Mouse (Mus musculus) hindbrain, embryonic 12.5 days (tissue): ENCODE results near the gene Pcbp1. TPM values are rescaled to one million over a fixed set of nuclear protein-coding genes. Genes with fewer than 3 reads are reported as not detected.

Experiments
- ATAC-seq: fragments of 200-750 bp; cut with Nextera tagmentation; 2 replicates; pipeline ENCODE4 v1.8.0; 2017; ENCODE audit warnings: moderate TSS enrichment; ENCODE audit not compliant: low FRiP score
- H3K27ac ChIP-seq: fragments of 300-500 bp; sonication (generic); 2 replicates; pipeline ENCODE4 v1.5.1; 2016; ENCODE audit warnings: mild to moderate bottlenecking
- H3K27me3 ChIP-seq: fragments of 300-500 bp; sonication (generic); 2 replicates; pipeline ENCODE4 v1.6.1; 2016; ENCODE audit warnings: mild to moderate bottlenecking
- H3K36me3 ChIP-seq: fragments of 300-500 bp; sonication (generic); 2 replicates; pipeline ENCODE4 v1.6.1; 2016; ENCODE audit warnings: mild to moderate bottlenecking
- H3K4me1 ChIP-seq: fragments of 300-500 bp; sonication (generic); 2 replicates; pipeline ENCODE4 v1.6.1; 2016
- H3K4me2 ChIP-seq: fragments of 300-500 bp; sonication (generic); replicated peaks from 2 replicates; pipeline ENCODE4 v1.6.1; 2016; ENCODE audit warnings: mild to moderate bottlenecking
- H3K4me3 ChIP-seq: fragments of 300-500 bp; sonication (generic); 2 replicates; pipeline ENCODE4 v1.5.1; 2016; ENCODE audit warnings: mild to moderate bottlenecking
- H3K9ac ChIP-seq: fragments of 300-500 bp; sonication (generic); 2 replicates; pipeline ENCODE4 v1.6.1; 2016; ENCODE audit warnings: mild to moderate bottlenecking, moderate library complexity
- H3K9me3 ChIP-seq: fragments of 300-500 bp; sonication (generic); replicated peaks from 2 replicates; pipeline ENCODE4 v1.6.1; 2016; ENCODE audit warnings: mild to moderate bottlenecking
- WGBS: fragments of 180-500 bp; shearing (Covaris S2); methylation state at CpG from one replicate; pipeline ENCODE4 v1.1.7; 2016; 5-methylcytosine and 5-hydroxymethylcytosine counted together
- polyA plus RNA-seq: library from polyadenylated mRNA; unstranded; fragments of >200 nt; fragmentation: Nextera tagmentation; extraction: Ambion mirVana; gene quantifications from 2 replicates; pipeline ENCODE4 v1.2.1, GENCODE M21; 2016

The Pcbp1 gene
- polyA plus RNA-seq, 1 experiment from 2014 or later = 557 TPM

DNA sequence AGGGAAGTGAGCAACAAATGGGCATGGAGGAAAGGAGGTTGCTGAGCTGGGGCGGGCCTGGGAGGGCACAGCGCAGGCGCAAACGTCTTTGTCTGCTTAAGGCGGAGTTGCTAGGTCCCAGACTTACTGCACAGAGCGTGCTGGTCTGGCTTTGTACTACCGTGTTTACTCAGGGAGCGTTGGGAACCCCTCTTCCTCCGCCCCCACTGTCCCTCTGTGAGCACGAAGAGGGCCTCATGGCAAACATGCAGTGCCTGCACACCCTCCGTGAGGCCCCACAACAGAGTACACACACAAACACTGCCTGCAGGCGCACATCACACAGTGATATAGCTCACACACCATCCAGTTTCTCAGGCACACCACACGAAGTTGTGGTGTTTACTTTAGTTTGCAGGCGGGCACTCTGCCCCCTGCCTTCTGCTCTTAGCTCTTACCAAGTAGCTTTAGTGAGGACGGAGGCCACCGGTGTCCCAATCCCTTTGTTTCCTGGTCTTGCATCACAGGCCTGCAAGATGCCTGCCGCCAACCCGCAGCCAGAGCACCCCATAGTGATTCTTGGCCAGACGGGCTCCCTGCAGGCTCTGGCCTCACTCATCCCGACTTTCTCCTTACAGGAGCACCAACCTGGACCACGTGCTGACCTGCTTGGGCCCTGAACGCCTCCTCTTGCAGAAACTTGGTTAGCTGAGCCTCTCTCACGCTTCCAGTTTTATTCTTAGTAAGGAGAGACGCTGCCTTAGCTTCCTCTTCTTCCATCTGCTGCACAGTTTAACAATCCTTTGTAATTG lies 38.6 kb downstream of the Pcbp1 start:
- Histone ChIP-seq H3K27me3 (no peaks in the 10 kb centered on the region), H3K27ac (peak overlapping the region; percentile 97), H3K36me3 (no peaks in the 10 kb centered on the region), H3K4me3 (0 out of 2 replicates have a peak overlapping the region, but pooled peaks have one; percentile 1), H3K4me1 (peaks cover 18% of the 10 kb centered on the region), H3K9me3 (no peaks in the 10 kb centered on the region), H3K9ac (peak overlapping the region; percentile 61), H3K4me2 (peak overlapping the region; percentile 43)
- WGBS = 5% methylated on average over 24 of the region's 24 CpGs
- peak; percentile 94 for ATAC-seq

DNA sequence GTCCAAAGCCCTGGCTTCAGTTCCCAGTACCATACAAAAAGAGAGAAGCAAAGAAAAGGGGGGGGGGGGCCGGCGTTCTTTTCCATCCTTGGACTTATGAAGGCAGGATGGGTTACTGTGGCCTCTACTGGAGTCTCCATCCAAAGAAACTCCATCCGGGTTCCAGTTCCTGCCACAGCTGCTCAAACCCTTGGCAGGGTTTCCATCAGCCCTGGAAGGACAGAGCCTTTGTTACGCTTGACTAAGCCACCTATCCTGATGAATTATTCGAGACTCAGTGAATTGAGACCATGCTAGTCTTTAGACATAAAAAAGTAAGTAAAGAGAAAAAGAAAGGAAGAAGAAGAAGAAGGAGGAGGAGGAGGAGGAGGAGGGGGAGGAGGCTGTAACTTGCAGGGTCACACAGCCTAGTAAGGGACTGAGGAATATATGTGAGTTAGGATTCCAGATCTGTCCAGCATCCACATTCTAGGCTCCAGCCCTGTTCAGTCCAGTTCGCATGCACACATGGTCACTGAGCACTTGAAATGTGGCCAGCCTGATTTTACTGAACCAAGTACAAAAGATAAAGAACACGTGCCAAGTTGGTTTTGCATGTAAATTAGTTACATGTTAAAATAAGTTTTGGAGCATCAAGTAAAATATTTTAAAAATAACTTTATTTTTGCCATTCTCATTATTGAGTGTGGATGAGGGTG lies 40.0 kb downstream of the Pcbp1 start:
- Histone ChIP-seq H3K4me2 (no peak overlapping the region), H3K27ac (no peak overlapping the region), H3K9ac (no peak overlapping the region), H3K4me3 (no peak overlapping the region), H3K9me3 (no peaks in the 10 kb centered on the region), H3K36me3 (no peaks in the 10 kb centered on the region), H3K27me3 (no peaks in the 10 kb centered on the region), H3K4me1 (peaks cover 18% of the 10 kb centered on the region)
- no peak for ATAC-seq
- WGBS = 75% methylated on average over 7 of the region's 7 CpGs

DNA sequence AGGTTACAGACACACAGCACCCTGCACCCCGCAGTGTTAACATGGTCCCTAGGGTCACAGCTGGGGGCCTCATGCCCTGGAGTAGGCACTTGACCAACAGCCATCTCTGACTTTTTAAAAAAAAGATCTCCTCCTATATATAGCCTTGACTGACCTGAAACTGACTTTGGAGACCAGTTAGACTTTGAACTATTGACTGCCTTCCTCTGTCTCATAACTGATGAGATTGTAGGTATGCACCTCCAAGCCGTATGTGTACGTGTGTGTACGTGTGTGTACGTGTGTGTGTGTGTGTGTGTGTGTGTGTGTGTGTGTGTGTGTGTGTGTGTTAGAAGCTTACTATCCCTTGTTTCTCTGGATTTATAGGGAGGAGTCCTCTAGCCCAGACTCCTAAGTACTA lies 44.2 kb downstream of the Pcbp1 start:
- peaks cover 23% of the 10 kb centered on the region for H3K4me1 ChIP-seq
- ATAC-seq = no peak
- H3K4me2 ChIP-seq = no peak overlapping the region
- WGBS = 84% methylated on average over 5 of the region's 5 CpGs
- H3K9me3 ChIP-seq = no peaks in the 10 kb centered on the region
- H3K27ac ChIP-seq = no peak overlapping the region
- no peak overlapping the region for H3K9ac ChIP-seq
- no peaks in the 10 kb centered on the region for H3K27me3 ChIP-seq
- H3K36me3 ChIP-seq = no peaks in the 10 kb centered on the region
- H3K4me3 ChIP-seq = no peak overlapping the region

DNA sequence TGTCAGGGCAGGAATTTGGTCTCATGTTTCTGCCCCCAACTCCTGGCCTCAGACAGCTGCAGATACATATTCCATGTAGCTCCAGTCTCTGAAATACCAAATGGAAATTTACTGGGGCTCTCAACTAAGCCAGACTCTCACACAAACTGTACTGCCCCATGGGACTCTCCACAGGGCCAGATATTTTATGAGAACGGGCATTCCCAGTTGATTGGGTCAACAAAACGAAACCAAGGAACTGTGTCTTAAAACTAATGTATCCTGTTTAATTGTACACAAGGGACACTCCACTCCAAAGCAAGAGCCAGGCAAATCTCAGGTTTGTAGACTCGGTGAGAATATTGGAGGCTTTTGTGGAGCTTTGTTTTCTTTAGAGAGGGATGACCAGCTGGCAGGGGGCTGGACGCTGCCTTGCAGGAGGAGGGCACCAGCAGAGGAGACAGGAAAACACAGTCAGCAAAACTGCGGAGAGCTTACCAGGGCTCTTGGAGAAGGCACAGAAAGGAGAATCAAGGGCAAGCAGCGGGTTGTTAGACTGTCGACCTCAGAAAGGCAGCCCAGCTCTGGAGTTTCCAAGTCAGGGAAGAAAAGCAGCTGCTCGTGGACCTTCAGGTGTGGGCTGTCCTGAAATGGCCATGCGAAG lies 45.8 kb downstream of the Pcbp1 start:
- 36% methylated on average over 9 of the region's 9 CpGs for WGBS
- no peak for ATAC-seq
- H3K27ac ChIP-seq = peak overlapping the region; percentile 81
- no peaks in the 10 kb centered on the region for H3K36me3 ChIP-seq
- H3K27me3 ChIP-seq = no peaks in the 10 kb centered on the region
- no peak overlapping the region for H3K4me3 ChIP-seq
- no peaks in the 10 kb centered on the region for H3K9me3 ChIP-seq
- no peak overlapping the region for H3K9ac ChIP-seq
- H3K4me1 ChIP-seq = peaks cover 20% of the 10 kb centered on the region
- H3K4me2 ChIP-seq = peak overlapping the region; percentile 18

DNA sequence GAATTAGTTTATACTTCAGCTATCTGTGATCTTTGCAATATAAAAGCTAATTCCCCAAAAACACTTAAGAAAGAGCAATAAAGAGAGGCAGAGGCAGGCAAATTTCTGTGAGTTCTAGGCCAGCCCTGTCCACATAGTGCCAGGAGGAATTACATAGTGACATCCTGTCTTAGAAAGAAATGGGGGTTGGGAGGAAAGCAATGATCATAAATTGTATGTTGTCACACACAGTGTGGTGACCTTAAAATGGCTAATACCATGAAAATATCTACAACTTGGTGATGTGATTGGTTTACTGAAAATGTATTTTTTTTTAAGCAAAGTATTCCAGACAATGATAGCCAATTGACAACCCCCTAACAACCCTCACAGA lies 46.3 kb downstream of the Pcbp1 start:
- no peak overlapping the region for H3K4me3 ChIP-seq
- H3K4me2 ChIP-seq = no peak overlapping the region
- no peaks in the 10 kb centered on the region for H3K36me3 ChIP-seq
- H3K9me3 ChIP-seq = no peaks in the 10 kb centered on the region
- no peak for ATAC-seq
- H3K9ac ChIP-seq = no peak overlapping the region
- H3K27ac ChIP-seq = peak overlapping the region; percentile 81; the same call in 1 of the 2 replicates
- no peaks in the 10 kb centered on the region for H3K27me3 ChIP-seq
- peaks cover 20% of the 10 kb centered on the region for H3K4me1 ChIP-seq

DNA sequence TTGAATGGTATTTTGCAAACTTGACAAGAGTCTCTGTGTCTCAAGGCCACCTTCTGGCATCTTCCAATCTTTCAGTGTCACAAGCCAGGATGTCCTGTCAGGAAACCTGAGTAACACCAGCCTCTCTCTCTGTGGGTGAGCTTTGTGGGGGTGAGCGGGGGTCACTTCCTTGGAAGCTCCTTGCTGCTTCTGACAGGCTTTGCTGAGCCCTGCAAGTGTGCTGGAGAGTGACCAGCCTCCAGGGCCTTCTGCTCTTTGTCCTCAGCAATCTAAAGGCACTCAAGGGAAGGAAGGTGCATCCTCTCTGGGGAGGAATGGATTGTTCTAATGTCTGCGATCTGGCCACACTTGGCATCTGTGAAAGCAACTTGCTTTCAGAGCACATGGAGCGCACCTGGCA lies 46.8 kb downstream of the Pcbp1 start:
- Histone ChIP-seq H3K9ac (0 out of 2 replicates have a peak overlapping the region, but pooled peaks have one; percentile 15), H3K9me3 (no peaks in the 10 kb centered on the region), H3K27me3 (no peaks in the 10 kb centered on the region), H3K4me3 (no peak overlapping the region), H3K4me1 (peaks cover 20% of the 10 kb centered on the region), H3K36me3 (no peaks in the 10 kb centered on the region), H3K4me2 (peak overlapping the region; percentile 8; the same call in 1 of the 2 replicates), H3K27ac (peak overlapping the region; percentile 81)
- 60% methylated on average over 3 of the region's 3 CpGs for whole genome bisulfite sequencing
- no peak for ATAC-seq

DNA sequence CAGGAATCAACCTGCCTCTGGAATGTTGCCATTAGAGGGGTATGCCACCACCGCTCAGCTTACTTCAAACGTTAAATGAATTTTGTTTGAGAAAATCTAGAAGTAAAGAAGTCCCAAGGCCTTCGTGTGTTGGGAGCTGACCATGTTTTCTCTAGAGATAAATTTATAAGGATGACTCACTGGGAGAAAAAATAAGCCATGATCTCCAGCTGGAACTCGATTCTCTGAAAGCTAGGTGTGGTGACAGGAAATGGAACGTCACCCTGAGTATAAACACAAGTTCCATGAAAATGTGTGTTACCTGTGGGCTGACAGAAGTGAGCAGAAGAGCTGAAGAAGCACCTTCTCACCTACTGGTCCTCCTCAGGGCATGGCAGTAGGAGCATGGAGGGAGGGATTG lies 49.2 kb downstream of the Pcbp1 start:
- WGBS = 82% methylated on average over 5 of the region's 5 CpGs
- Histone ChIP-seq H3K27me3 (no peaks in the 10 kb centered on the region), H3K9ac (no peak overlapping the region), H3K4me1 (peaks cover 31% of the 10 kb centered on the region), H3K4me3 (no peak overlapping the region), H3K27ac (no peak overlapping the region), H3K36me3 (no peaks in the 10 kb centered on the region), H3K4me2 (no peak overlapping the region), H3K9me3 (no peaks in the 10 kb centered on the region)
- ATAC-seq = no peak

DNA sequence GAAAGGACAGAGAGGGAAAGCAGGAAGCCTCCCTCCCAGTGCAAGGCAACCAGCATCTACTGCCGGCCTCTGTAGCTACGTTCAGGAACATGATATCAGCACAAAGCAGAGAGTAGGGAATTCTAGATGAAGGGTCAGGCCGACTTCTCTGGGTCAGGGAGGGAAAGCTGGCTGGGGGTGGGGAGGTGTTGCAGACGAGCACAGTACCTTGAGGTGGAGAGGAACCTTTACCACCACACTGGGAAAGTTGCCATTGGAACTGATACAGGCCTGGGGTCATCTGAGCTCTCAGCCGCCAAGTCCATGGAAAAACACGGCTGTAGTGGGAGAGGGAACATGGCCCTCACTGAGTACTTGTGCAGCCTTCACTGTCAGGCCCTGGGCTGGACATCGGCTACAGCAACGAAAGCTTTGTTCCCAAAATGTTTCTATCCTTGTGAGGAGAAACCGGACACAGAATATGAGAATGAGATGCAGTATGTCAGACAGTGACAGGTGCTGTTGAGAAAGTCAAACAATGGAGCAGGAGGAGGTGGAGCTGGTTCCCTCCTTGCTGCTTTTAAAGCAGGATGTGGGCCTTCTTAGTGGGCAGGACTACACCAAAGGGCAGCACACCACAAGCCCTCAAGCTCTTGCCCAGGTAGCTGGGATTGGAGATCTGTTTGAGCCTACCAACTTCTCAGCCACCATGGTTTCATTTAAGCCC lies 50.5 kb downstream of the Pcbp1 start:
- Histone ChIP-seq H3K9ac (no peak overlapping the region), H3K27ac (0 out of 2 replicates have a peak overlapping the region, but pooled peaks have one; percentile 9), H3K36me3 (no peaks in the 10 kb centered on the region), H3K4me1 (peaks cover 32% of the 10 kb centered on the region), H3K4me3 (no peak overlapping the region), H3K4me2 (no peak overlapping the region), H3K9me3 (no peaks in the 10 kb centered on the region), H3K27me3 (no peaks in the 10 kb centered on the region)
- WGBS = 77% methylated on average over 9 of the region's 9 CpGs
- no peak for ATAC-seq

DNA sequence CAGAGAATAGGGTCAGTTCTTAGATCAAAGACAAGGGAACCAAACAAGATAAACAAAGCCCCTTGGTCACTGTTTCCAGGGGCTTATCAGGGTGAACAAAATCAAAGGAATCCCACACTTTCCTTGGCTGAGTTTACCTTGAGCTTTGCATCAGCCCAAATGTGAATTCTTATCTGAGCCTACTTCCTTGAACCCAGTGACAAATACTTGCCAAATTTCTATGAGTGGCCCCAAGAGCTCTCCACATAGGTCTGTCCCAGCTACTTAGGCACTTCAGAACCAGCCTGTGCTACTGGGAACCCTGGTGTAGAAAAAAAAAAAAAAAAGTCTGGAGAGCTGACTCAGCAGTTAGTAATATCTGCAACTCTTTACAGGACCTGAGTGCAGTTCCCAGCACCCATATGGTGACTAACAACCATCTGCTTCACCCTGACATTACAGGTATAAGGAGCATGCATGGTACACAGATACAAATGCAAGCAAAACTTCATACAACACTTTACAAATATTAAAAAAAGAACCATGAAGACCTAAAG lies 51.4 kb downstream of the Pcbp1 start:
- no peak overlapping the region for H3K4me3 ChIP-seq
- H3K4me1 ChIP-seq = peaks cover 24% of the 10 kb centered on the region
- no peaks in the 10 kb centered on the region for H3K9me3 ChIP-seq
- no peak overlapping the region for H3K27ac ChIP-seq
- no peak overlapping the region for H3K4me2 ChIP-seq
- no peaks in the 10 kb centered on the region for H3K27me3 ChIP-seq
- no peak overlapping the region for H3K9ac ChIP-seq
- peaks cover 7% of the 10 kb centered on the region; the same call in 1 of the 2 replicates for H3K36me3 ChIP-seq
- no peak for ATAC-seq
